Mouse (Mus musculus) brain, embryonic 14.5 days (tissue): ENCODE measurements at regions not wholly inside any gene's neighbourhood (a gene's known extent, or its start where the extent isn't known, plus 50 kb on each side); places are given as distances from the start of the nearest gene placed in this dataset.

ENCODE experiments used
- CTCF ChIP-seq: fragments of 200-500 bp; IDR thresholded peaks from 2 replicates; pipeline ENCODE4 v1.5.1; 2012; ENCODE audit warnings: inconsistent platforms, mild to moderate bottlenecking, moderate library complexity, borderline replicate concordance; ENCODE audit not compliant: insufficient read depth, insufficient read length; ENCODE audit errors: extremely low read depth
- POLR2A ChIP-seq: fragments of 200-500 bp; IDR thresholded peaks from 2 replicates; pipeline ENCODE4 v1.6.1; 2012; ENCODE audit warnings: mild to moderate bottlenecking, inconsistent platforms, borderline replicate concordance; ENCODE audit not compliant: poor library complexity, insufficient read depth, insufficient read length, severe bottlenecking; ENCODE audit errors: extremely low read depth

GRCm38 (mm10) chr14:96908737-96909136 is 389.8 kb upstream of the Klhl1 start:
- TF ChIP-seq CTCF (no peak), POLR2A (no peak)
